Mouse (Mus musculus) T-helper 17 cell (primary cell): Measurements from ENCODE around the gene Gm9046.

Source experiments
- in situ Hi-C, 2 experiments: fragments of 300-600 bp; cut with MboI, MseI; formaldehyde crosslinking; loops; 1 replicate in 1 of 2; 2 replicates in 1 of 2; pipeline ENCODE4 v1.15.1; 2025; ENCODE audit warnings: high pct_unique_total_duplicates in 2 of 2

The Gm9046 gene

DNA sequence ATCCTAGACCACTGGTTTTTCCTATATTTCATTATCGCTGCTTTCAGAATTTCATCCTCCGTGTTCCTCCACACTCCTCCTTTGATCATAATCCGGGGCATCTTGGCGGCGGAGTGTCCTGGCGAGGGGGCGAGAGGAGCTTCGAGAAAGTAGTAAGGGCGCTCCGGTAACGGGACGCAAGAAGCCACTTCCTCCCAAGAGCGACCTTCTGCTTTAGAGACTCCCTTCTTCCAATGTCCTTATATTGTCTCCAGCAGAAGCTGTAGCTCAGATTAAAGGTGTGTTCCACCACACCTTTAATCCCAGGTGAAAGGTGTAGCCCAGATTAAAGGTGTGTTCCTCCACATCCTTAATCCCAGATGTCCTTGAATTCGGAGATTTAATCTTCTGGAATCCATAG is at the start of gene Gm9046:
TSS of gene Gm9046 (minus strand) at position 101 of the 400 bp plus-strand sequence.
- in situ Hi-C loops = loop anchor here in 1 of 2 experiments (25.0 kb wide), 1 partner anchor 644 kb away; no protein-coding TSS in a partner anchor

DNA sequence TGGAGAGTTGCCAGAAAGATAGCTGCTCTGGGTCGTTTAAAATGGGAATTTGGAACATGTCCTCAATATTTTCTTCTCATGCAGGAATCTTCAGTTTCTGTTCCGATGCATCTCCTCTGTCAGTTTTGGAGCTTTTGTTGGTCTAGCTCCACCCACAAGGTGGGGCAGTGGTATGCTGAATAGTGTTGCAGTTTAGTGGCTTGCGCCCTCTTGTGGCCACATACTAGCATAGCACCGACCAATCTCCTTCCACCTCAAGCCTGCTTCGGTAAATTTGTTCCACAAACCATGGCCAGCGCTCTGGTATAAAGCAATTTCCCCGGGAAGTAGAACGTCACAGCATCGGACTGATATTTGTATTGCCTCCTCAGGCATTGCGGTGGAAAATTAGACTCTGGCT is 27.4 kb upstream of the Gm9046 start:
- in situ Hi-C loops = loop anchor here in 1 of 2 experiments (25.0 kb wide), 1 partner anchor 133 kb away; the partner anchor contains the start of gene Gm32717

- in situ Hi-C loops = loop anchor here (5.0 to 25.0 kb wide), 4 partner anchors 98 to 212 kb away; partner anchors contain the start of gene Gm32717 (in 1 of the 2)
These were observed 26.5 kb upstream of the Gm9046 start for GRCm38 (mm10) chr10:118369518-118369917.

- in situ Hi-C loops = loop anchor here (10.0 to 25.0 kb wide), 2 partner anchors 49 to 117 kb away; partner anchors contain the start of gene Gm32717 (in 1 of the 2)
These were observed 10.9 kb upstream of the Gm9046 start, which contains the start of gene Gm9049 for GRCm38 (mm10) chr10:118354005-118354404. Gene Gm9049 (minus strand): TSS chr10:118354105.

- in situ Hi-C loops = loop anchor here in 1 of 2 experiments (25.0 kb wide), 1 partner anchor 639 kb away; no protein-coding TSS in a partner anchor
These were observed 5.5 kb upstream of the Gm9046 start, which contains the start of gene Gm9048 for GRCm38 (mm10) chr10:118348579-118348978. Gene Gm9048 (minus strand): TSS chr10:118348679.

GRCm38 (mm10) chr10:118337731-118338130 is 5.3 kb downstream of the Gm9046 start, which contains the start of gene Gm9045:
Gene Gm9045 (minus strand): TSS chr10:118337831.
- in situ Hi-C loops = loop anchor here in 1 of 2 experiments (25.0 kb wide), 1 partner anchor 650 kb away; no protein-coding TSS in a partner anchor

- in situ Hi-C loops = loop anchor here in 1 of 2 experiments (5.0 to 25.0 kb wide), 2 partner anchors 290 to 655 kb away; no protein-coding TSS in a partner anchor
These were observed 10.7 kb downstream of the Gm9046 start, which contains the start of gene Gm9044 for GRCm38 (mm10) chr10:118332308-118332707. Gene Gm9044 (minus strand): TSS chr10:118332408.

DNA sequence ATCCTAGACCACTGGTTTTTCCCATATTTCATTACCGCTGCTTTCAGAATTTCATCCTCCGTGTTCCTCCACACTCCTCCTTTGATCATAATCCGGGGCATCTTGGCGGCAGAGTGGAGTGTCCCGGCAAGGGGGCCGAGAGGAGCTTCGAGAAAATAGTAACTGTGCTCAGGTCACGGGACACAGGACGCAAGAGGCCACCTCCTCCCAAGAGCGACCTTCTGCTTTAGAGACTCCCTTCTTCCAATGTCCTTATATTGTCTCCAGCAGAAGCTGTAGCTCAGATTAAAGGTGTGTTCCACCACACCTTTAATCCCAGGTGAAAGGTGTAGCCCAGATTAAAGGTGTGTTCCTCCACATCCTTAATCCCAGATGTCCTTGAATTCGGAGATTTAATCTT is 16.2 kb downstream of the Gm9046 start, which contains the start of gene Gm9040:
TSS of gene Gm9040 (minus strand) at position 101 of the 400 bp plus-strand sequence.
- in situ Hi-C loops = loop anchor here in 1 of 2 experiments (5.0 to 25.0 kb wide), 2 partner anchors 35 to 660 kb away; no protein-coding TSS in a partner anchor

GRCm38 (mm10) chr10:118319024-118319423 is 24.0 kb downstream of the Gm9046 start:
- in situ Hi-C loops = no loop called here

- in situ Hi-C loops = loop anchor here (10.0 kb wide), 1 partner anchor 53 kb away; the partner anchor contains the start of gene Gm9049 (in 2 of the 2)
These were observed 40.9 kb downstream of the Gm9046 start for GRCm38 (mm10) chr10:118302133-118302532.

GRCm38 (mm10) chr10:118294938-118295337 is 48.1 kb downstream of the Gm9046 start, which contains the start of gene Iltifb:
Gene Iltifb (minus strand): TSS chr10:118295038.
- in situ Hi-C loops = loop anchor here (5.0 kb wide), 1 partner anchor 88 kb away; no protein-coding TSS in a partner anchor
